Mouse (Mus musculus) adrenal gland (tissue): ENCODE data around the gene Wipf3.

Source experiments
- intact Hi-C: fragments of 180-260 bp; cut with DNase I; formaldehyde crosslinking; loops from one replicate; pipeline ENCODE4 v1.15.1; 2025

Gene Wipf3

GRCm38 (mm10) chr6:54431761-54432160 lies 2.4 kb downstream of the Wipf3 start:
- intact Hi-C loops: no loop called here

GRCm38 (mm10) chr6:54432191-54432590 lies 2.8 kb downstream of the Wipf3 start:
- intact Hi-C loops: no loop called here

GRCm38 (mm10) chr6:54432806-54433545 lies 3.6 kb downstream of the Wipf3 start:
- intact Hi-C loops: no loop called here

- intact Hi-C loops: no loop called here
These were observed 4.8 kb downstream of the Wipf3 start for GRCm38 (mm10) chr6:54434171-54434570.

GRCm38 (mm10) chr6:54435663-54436062 lies 6.3 kb downstream of the Wipf3 start:
- intact Hi-C loops: no loop called here

- intact Hi-C loops: no loop called here
These were observed 6.9 kb downstream of the Wipf3 start for GRCm38 (mm10) chr6:54436286-54436685.

- intact Hi-C loops: no loop called here
These were observed 9.1 kb downstream of the Wipf3 start for GRCm38 (mm10) chr6:54438510-54438909.

- intact Hi-C loops: no loop called here
These were observed 11.3 kb downstream of the Wipf3 start for GRCm38 (mm10) chr6:54440658-54441057.

GRCm38 (mm10) chr6:54443657-54444056 lies 14.3 kb downstream of the Wipf3 start:
- intact Hi-C loops: no loop called here

GRCm38 (mm10) chr6:54444086-54444485 lies 14.7 kb downstream of the Wipf3 start:
- intact Hi-C loops: no loop called here

GRCm38 (mm10) chr6:54445249-54445818 lies 15.9 kb downstream of the Wipf3 start:
- intact Hi-C loops: no loop called here

- intact Hi-C loops: no loop called here
These were observed 17.9 kb downstream of the Wipf3 start for GRCm38 (mm10) chr6:54447353-54447752.

- intact Hi-C loops: no loop called here
These were observed 30.3 kb downstream of the Wipf3 start for GRCm38 (mm10) chr6:54459661-54460060.

- intact Hi-C loops: no loop called here
These were observed 30.9 kb downstream of the Wipf3 start for GRCm38 (mm10) chr6:54460172-54460914.

GRCm38 (mm10) chr6:54460915-54461671 lies 31.7 kb downstream of the Wipf3 start:
- intact Hi-C loops: no loop called here

- intact Hi-C loops: no loop called here
These were observed 33.4 kb downstream of the Wipf3 start for GRCm38 (mm10) chr6:54462766-54463165.

GRCm38 (mm10) chr6:54463701-54464458 lies 34.5 kb downstream of the Wipf3 start:
- intact Hi-C loops: no loop called here

- intact Hi-C loops: no loop called here
These were observed 35.5 kb downstream of the Wipf3 start for GRCm38 (mm10) chr6:54464926-54465325.

GRCm38 (mm10) chr6:54467371-54467770 lies 38.0 kb downstream of the Wipf3 start:
- intact Hi-C loops: no loop called here

- intact Hi-C loops: no loop called here
These were observed 42.5 kb downstream of the Wipf3 start for GRCm38 (mm10) chr6:54471866-54472265.
